Mouse (Mus musculus): ENCODE measurements around the gene H2-T3.
"Not testable (repeated sequence)": the region's sequence is repeated elsewhere in the genome, so short reads cannot be mapped to it uniquely, and the experiment has no call there.

H2-T3 gene

GRCm38 (mm10) chr17:36176132-36176531, 14.0 kb downstream of the H2-T3 start:
- DNase-seq, result not testable (repeated sequence)

- DNase-seq, result no peak
These were observed 19.7 kb downstream of the H2-T3 start for GRCm38 (mm10) chr17:36170287-36170814.

- DNase-seq, result no peak
These were observed 20.3 kb downstream of the H2-T3 start for GRCm38 (mm10) chr17:36169753-36170152.

- DNase-seq, result not testable (repeated sequence)
These were observed 21.0 kb downstream of the H2-T3 start for GRCm38 (mm10) chr17:36169094-36169493.

- DNase-seq, result peak in 1 of 2 experiments; percentile 25
These were observed 21.9 kb downstream of the H2-T3 start, which contains the start of gene Gm8909 for GRCm38 (mm10) chr17:36168039-36168652. Gene Gm8909, minus strand, starts transcription at chr17:36168537.

- no peak for DNase-seq
These were observed 22.6 kb downstream of the H2-T3 start for GRCm38 (mm10) chr17:36167306-36168038.

- not testable (repeated sequence) for DNase-seq
These were observed 23.2 kb downstream of the H2-T3 start for GRCm38 (mm10) chr17:36166901-36167300.

- no peak for DNase-seq
These were observed 28.7 kb downstream of the H2-T3 start for GRCm38 (mm10) chr17:36161129-36162051.

GRCm38 (mm10) chr17:36158264-36158663, 31.8 kb downstream of the H2-T3 start:
- not testable (repeated sequence) for DNase-seq

GRCm38 (mm10) chr17:36157782-36158181, 32.3 kb downstream of the H2-T3 start:
- DNase-seq, result peak in 1 of 2 experiments; percentile 12

GRCm38 (mm10) chr17:36154271-36155149, 35.6 kb downstream of the H2-T3 start:
- no peak for DNase-seq

GRCm38 (mm10) chr17:36151200-36151599, 38.9 kb downstream of the H2-T3 start:
- DNase-seq, result not testable (repeated sequence)

- not testable (repeated sequence) for DNase-seq
These were observed 41.6 kb downstream of the H2-T3 start for GRCm38 (mm10) chr17:36148468-36148867.

GRCm38 (mm10) chr17:36146937-36147336, 43.1 kb downstream of the H2-T3 start:
- DNase-seq, result not testable (repeated sequence)

- DNase-seq, result not testable (repeated sequence)
These were observed 44.3 kb downstream of the H2-T3 start for GRCm38 (mm10) chr17:36145861-36146156.

- peak in 1 of 2 experiments; percentile 14 for DNase-seq
These were observed 44.8 kb downstream of the H2-T3 start for GRCm38 (mm10) chr17:36145111-36145860.

GRCm38 (mm10) chr17:36136299-36136848, 53.7 kb downstream of the H2-T3 start:
- not testable (repeated sequence) for DNase-seq

All from cerebellum, postnatal 10 days (tissue).